Mouse (Mus musculus) neural tube, embryonic 10.5 days (tissue): Measurements from ENCODE around the gene Chrna10.

Source experiments
- DNase-seq: peaks from one replicate; pipeline ENCODE4 v3.0.0-alpha.2; 2017; ENCODE audit warnings: low spot score; ENCODE audit errors: extremely low spot score

Chrna10 gene

DNA sequence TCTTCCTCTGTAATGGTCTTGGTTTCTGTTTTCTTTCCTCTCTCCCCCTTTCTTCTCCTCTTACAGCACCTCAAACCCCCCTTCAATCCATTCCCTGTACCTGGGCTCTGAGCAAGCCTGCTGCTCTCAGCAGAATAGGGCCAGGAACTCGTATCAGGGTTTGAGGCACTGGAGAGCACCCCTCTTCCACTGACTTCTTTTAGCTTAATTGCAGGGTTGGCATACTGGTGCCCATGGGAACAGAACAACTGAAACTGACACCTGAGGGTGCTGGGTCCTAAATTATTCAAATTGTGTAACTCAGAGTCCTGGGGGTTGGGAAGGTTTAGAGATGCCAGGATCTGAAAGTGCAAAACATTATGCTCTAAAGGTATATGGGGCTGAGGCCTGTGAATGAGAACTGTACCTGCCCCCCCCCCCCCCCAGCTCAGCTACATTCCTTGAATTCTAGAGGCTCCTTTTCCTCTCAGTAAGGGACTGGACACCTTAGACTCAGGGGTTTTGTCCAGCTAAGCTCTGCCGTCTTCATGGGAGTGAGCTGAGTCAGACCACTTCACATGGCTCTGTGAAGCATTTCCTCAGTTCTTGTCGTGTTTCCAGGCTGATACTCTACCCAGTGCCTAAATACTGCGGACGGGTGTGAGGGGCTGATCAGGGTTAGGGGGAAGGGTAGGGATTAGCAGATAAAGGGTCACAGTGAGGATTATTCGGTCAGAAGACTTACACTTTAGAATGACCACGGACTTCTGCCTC lies at the start of gene Chrna10:
TSS of gene Chrna10 (minus strand) at position 250 of the 753 bp plus-strand sequence.
- DNase-seq: no peak

GRCm38 (mm10) chr7:102153691-102154090 lies 37.1 kb upstream of the Chrna10 start:
- DNase-seq: no peak

DNA sequence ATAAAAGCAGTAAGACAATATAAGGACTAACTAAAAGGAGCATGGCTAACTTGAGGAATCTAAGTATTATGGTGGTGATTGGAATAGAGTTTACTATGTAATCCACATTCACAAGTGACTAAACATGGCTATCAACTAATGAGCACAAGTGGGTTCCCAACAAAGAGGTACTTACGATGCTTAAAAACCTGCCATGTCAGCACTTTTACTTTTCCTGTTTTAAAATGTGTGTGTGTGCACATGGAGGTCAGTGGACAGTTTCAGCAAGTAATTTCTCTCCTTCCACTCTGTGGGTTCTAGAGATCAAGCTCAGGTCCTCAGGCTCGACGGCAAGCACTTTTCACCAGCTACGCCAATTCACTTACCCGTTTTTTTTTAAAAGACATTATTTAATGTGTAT lies 21.3 kb upstream of the Chrna10 start:
- no peak for DNase-seq

- peak; percentile 51 for DNase-seq
Observed at GRCm38 (mm10) chr7:102137464-102137863, 20.8 kb upstream of the Chrna10 start.

- no peak for DNase-seq
Observed at GRCm38 (mm10) chr7:102132395-102132794, 15.8 kb upstream of the Chrna10 start.

DNA sequence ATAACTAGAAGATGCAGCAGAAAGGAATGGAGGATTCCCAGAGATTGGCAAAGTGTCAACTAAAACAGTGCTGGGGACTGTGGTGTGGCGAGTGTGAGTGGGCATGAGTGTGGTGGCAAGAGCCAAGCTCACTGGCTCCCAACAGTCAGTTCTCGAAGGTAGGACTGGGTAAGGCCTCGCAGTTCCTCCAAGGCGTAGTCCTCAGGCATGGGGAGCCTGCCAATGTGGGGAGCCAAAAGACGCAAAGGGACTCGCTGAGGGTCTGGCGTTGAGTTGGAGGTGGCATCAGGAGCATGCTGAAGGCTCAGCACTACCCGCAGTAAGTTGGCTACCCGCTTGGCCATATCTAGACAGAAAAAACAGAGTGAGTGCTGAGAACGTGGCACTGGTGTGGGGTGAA lies 3.7 kb upstream of the Chrna10 start:
- no peak for DNase-seq

GRCm38 (mm10) chr7:102117382-102117781 lies 754 bp upstream of the Chrna10 start:
- DNase-seq: no peak

DNA sequence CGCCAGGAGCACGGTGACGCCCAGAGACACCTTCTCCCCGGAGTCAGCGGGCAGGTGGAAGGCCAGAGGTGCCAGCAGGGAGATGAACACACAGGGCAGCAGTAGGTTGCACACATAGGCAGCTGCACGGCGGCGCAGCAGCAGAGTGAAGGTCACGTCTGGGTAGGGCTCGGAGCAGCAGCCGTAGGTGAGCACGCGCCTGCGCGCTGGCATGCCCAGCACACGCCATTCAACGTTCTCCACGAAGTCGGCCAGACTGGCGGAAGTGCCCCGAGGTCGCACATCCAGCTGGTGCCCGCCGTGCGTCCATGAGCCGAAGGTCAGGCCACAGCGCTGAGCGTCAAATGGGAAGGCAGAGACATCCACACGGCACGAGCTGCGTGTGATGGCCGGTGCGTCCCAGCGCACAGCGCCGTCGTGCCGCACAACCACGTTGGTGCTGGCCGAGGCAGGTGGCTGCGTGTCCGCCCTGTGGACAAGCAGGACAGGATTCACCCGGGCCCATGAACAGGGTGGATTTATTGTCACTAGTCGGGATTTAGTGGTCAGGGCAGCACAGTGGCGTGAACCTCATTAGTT lies 3.4 kb downstream of the Chrna10 start:
- DNase-seq: no peak

DNA sequence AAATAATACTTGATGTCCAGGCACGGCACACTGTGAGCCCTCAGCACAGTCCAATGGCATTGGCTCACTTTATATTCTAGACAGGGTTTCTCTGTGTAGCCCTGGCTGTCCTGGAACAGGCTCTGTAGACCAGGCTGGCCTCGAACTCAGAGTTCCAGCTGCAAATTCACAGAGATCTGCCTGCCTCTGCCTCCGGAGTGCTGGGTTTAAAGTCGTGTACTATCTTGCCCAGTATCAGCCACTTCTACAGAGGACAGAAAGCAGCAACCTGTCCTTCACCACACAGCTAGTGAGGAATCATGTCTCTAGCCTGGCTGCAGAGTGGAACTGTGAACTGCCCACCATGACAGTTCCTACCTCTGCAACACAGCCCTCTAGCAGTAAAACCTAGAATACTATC lies 6.9 kb downstream of the Chrna10 start:
- no peak for DNase-seq

- no peak for DNase-seq
Observed at GRCm38 (mm10) chr7:102109171-102109570, 7.5 kb downstream of the Chrna10 start, which contains the start of gene Art5. TSS of gene Art5 (minus strand) at chr7:102109489.

GRCm38 (mm10) chr7:102108206-102108605 lies 8.4 kb downstream of the Chrna10 start:
- DNase-seq: no peak

- DNase-seq: peak; percentile 40
Observed at GRCm38 (mm10) chr7:102106700-102107141, 9.9 kb downstream of the Chrna10 start.

GRCm38 (mm10) chr7:102104126-102104525 lies 12.5 kb downstream of the Chrna10 start:
- no peak for DNase-seq

DNA sequence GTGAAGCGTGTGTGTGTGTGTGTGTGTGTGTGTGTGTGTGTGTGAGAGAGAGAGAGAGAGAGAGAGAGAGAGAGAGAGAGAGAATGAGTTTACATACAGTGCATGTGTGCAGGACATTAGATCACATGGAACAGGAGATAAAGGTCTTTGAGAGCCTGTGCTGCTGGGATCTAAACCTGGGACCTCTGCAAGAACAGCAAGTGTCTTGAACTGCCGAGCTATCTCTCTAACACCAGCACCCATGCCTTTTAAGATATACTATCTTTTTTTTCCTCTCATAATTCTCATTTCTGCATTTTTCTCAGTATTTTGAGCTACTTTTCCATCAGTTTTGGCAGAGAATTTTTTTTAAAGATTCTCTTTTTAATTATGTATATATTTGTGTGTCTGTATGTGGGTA lies 13.1 kb downstream of the Chrna10 start:
- no peak for DNase-seq

GRCm38 (mm10) chr7:102102696-102103095 lies 13.9 kb downstream of the Chrna10 start:
- no peak for DNase-seq

- DNase-seq: no peak
Observed at GRCm38 (mm10) chr7:102102241-102102640, 14.4 kb downstream of the Chrna10 start.

DNA sequence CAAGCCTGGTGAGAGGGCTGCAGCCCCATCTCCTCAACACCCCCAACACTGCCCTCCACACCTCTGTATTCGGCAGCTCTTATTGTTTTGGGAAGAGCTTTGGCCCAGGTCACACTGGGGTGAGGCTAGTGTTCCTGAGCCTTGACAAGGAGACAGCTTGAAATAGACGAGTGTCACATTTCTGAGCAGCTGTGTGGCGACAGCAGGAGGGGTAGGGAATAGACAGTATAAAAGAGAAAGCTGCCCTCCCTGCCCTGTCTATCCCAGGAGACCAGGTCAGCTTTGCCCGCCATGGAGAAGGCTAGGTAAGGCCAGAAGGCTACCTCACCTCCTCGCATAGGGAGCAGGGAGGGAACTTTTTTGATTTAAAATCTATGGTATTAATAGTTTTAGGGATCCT lies 15.1 kb downstream of the Chrna10 start, which contains the start of gene Art1:
TSS of gene Art1 (plus strand) at position 257 of the 400 bp plus-strand sequence.
- no peak for DNase-seq

- DNase-seq: no peak
Observed at GRCm38 (mm10) chr7:102100868-102101267, 15.8 kb downstream of the Chrna10 start.

GRCm38 (mm10) chr7:102099760-102100661 lies 16.6 kb downstream of the Chrna10 start:
- peak; percentile 64 for DNase-seq

- DNase-seq: no peak
Observed at GRCm38 (mm10) chr7:102087336-102087735, 29.3 kb downstream of the Chrna10 start.

- DNase-seq: no peak
Observed at GRCm38 (mm10) chr7:102084041-102084696, 32.5 kb downstream of the Chrna10 start.
